Comparison of ENCODE assay signal across 7 mouse cellular contexts in the genomic region with DNA sequence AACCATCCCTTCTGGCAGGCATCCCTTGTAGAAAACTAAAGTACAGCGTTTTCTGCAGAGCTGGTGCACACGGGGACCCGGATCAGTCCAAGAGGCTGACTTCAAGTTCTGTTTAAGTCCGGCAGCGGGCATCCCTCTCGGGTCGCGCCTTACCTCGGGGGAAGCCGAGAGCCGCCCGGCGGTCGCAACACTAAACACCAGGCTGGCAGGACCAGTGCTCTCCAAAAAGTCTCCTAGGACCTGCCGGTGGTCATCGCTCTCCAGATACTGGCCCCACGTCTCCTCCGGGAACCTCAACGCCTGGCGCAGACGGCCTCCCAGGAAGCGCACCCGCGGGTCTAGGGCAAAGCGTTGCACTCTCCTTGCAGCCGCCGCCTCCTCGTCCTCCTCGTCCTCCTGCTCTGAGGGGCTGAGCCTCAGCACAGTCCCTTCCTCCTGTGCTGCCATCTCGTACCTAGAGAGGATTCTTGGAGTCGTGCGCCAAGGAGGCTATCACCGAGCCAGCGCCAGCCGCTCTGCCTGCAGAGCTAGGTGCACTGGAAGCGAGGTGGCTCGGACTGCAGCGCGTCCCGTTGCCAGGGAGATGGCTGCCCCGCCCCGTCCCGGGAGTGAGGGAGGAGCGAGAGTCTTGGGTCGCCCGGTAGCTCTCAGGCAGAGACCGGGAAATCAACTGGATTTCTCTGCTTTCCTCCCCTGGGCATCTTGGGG. TPM values are rescaled to one million over a fixed set of nuclear protein-coding genes. Genes with fewer than 3 reads are reported as not detected.
DNase-seq lines count a peak whose midpoint lies in the region; ATAC-seq and TF ChIP-seq lines count a peak whose summit lies in the region.

A gene (minus strand): TSS at position 658 of the 708 bp plus-strand sequence.

- peak within 1 kb of the TSS; percentile 84 for H3K4me2 ChIP-seq in embryonic facial prominence, embryonic 13.5 days
- peak within 1 kb of the TSS; percentile 94 for H3K4me2 ChIP-seq in limb, embryonic 12.5 days
- H3K4me2 ChIP-seq in midbrain, embryonic 13.5 days (replicated peaks): peak within 1 kb of the TSS; percentile 95

- no peak for TF ChIP-seq POLR2A in bone marrow macrophage, adult 2 months (IDR thresholded peaks at IDR 0.05; ENCODE audit: borderline replicate concordance, low read depth, low read length)
- TF ChIP-seq POLR2A in heart, adult 2 months (IDR thresholded peaks at IDR 0.05; ENCODE audit: insufficient read depth, low read depth, low read length): no peak

- WGBS in embryonic facial prominence, embryonic 13.5 days: under 1% methylated on average over 47 of the region's 47 CpGs
- WGBS in heart, adult 2 months: under 1% methylated on average over 47 of the region's 47 CpGs
- under 1% methylated on average over 47 of the region's 47 CpGs for WGBS in limb, embryonic 12.5 days
- under 1% methylated on average over 47 of the region's 47 CpGs for WGBS in midbrain, embryonic 13.5 days

- H3K9ac ChIP-seq in embryonic facial prominence, embryonic 13.5 days: peak within 1 kb of the TSS; percentile 61
- H3K9ac ChIP-seq in heart, adult 2 months (ENCODE audit: low read depth, low read length): no peak within 1 kb of the TSS
- peak within 1 kb of the TSS; percentile 47; the same call in 1 of the 2 replicates for H3K9ac ChIP-seq in limb, embryonic 12.5 days (replicated peaks)
- H3K9ac ChIP-seq in midbrain, embryonic 13.5 days (replicated peaks): peak within 1 kb of the TSS; percentile 37

- no peak for TF ChIP-seq CTCF in bone marrow macrophage, adult 2 months (IDR thresholded peaks at IDR 0.05; ENCODE audit: low read depth, low read length)
- no peak for TF ChIP-seq CTCF in heart, adult 2 months (IDR thresholded peaks at IDR 0.05)

- H3K4me3 ChIP-seq in bone marrow macrophage, adult 2 months (ENCODE audit: insufficient read depth, low read length): peak within 1 kb of the TSS; percentile 67
- H3K4me3 ChIP-seq in embryonic facial prominence, embryonic 13.5 days: peak within 1 kb of the TSS; percentile 48
- H3K4me3 ChIP-seq in heart, adult 2 months: peak within 1 kb of the TSS; percentile 47
- H3K4me3 ChIP-seq in limb, embryonic 12.5 days (replicated peaks): peak within 1 kb of the TSS; percentile 51
- peak within 1 kb of the TSS; percentile 48 for H3K4me3 ChIP-seq in midbrain, embryonic 13.5 days (replicated peaks)

- H3K27me3 ChIP-seq in embryonic facial prominence, embryonic 13.5 days: peaks cover 43% of the 10 kb centered on the region
- H3K27me3 ChIP-seq in heart, adult 2 months (ENCODE audit: control insufficient read depth, insufficient read depth, low read length): peaks cover 6% of the 10 kb centered on the region; the same call in 1 of the 2 replicates
- peaks cover 40% of the 10 kb centered on the region for H3K27me3 ChIP-seq in limb, embryonic 12.5 days
- H3K27me3 ChIP-seq in midbrain, embryonic 13.5 days: peaks cover 57% of the 10 kb centered on the region

- intact Hi-C loops in heart, adult 2 months (cut with DNase I): no loop called here

- no peaks in the 10 kb centered on the region for H3K79me2 ChIP-seq in heart, adult 2 months (replicated peaks; ENCODE audit: control insufficient read depth, insufficient read depth, low read length)

- no peaks in the 10 kb centered on the region for H3K36me3 ChIP-seq in embryonic facial prominence, embryonic 13.5 days
- no peaks in the 10 kb centered on the region for H3K36me3 ChIP-seq in heart, adult 2 months (ENCODE audit: control insufficient read depth, insufficient read depth, low read length)
- H3K36me3 ChIP-seq in limb, embryonic 12.5 days: no peaks in the 10 kb centered on the region
- no peaks in the 10 kb centered on the region for H3K36me3 ChIP-seq in midbrain, embryonic 13.5 days

- H3K4me1 ChIP-seq in bone marrow macrophage, adult 2 months (ENCODE audit: control insufficient read depth, insufficient read depth, low read length): no peaks in the 10 kb centered on the region
- peaks cover 9% of the 10 kb centered on the region for H3K4me1 ChIP-seq in embryonic facial prominence, embryonic 13.5 days
- no peaks in the 10 kb centered on the region for H3K4me1 ChIP-seq in heart, adult 2 months (ENCODE audit: control insufficient read depth, insufficient read depth, low read length)
- peaks cover 11% of the 10 kb centered on the region; the same call in 1 of the 2 replicates for H3K4me1 ChIP-seq in limb, embryonic 12.5 days (replicated peaks)
- peaks cover 7% of the 10 kb centered on the region for H3K4me1 ChIP-seq in midbrain, embryonic 13.5 days (replicated peaks)

- H3K27ac ChIP-seq in bone marrow macrophage, adult 2 months (ENCODE audit: insufficient read depth, low read depth, low read length): no peak within 1 kb of the TSS
- H3K27ac ChIP-seq in embryonic facial prominence, embryonic 13.5 days: no peak within 1 kb of the TSS
- no peak within 1 kb of the TSS for H3K27ac ChIP-seq in heart, adult 2 months
- no peak within 1 kb of the TSS for H3K27ac ChIP-seq in limb, embryonic 12.5 days
- no peak within 1 kb of the TSS for H3K27ac ChIP-seq in midbrain, embryonic 13.5 days

- peak; percentile 91 for ATAC-seq in embryonic facial prominence, embryonic 13.5 days (ENCODE audit: insufficient number of reproducible peaks, insufficient read depth, low FRiP score, low TSS enrichment, low read depth)
- ATAC-seq in limb, embryonic 12.5 days (ENCODE audit: insufficient number of reproducible peaks, insufficient read depth, low FRiP score, low TSS enrichment, low read depth): peak; percentile 96
- peak; percentile 99 for ATAC-seq in midbrain, embryonic 13.5 days

- no peaks in the 10 kb centered on the region for H3K9me3 ChIP-seq in embryonic facial prominence, embryonic 13.5 days
- H3K9me3 ChIP-seq in limb, embryonic 12.5 days: no peaks in the 10 kb centered on the region
- H3K9me3 ChIP-seq in midbrain, embryonic 13.5 days: no peaks in the 10 kb centered on the region

- no peak for TF ChIP-seq EP300 in heart, adult 2 months (IDR thresholded peaks at IDR 0.05; ENCODE audit: insufficient read depth, low read depth, low read length)

- peak; percentile 66 to 75 for DNase-seq in heart, adult 2 months
- peak; percentile 80 for DNase-seq in kidney, adult 18-20 months
- peak; percentile 19 to 58 for DNase-seq in spleen, adult 18-20 months

RNA-seq across cellular contexts. Expression of the gene that starts here (rescaled TPM):
- not detected in 2 replicates for polyA plus RNA-seq in bone marrow macrophage, adult 2 months (2012; ENCODE audit: insufficient read depth, insufficient read length, missing spikeins)
- 0.22 and 0.32 TPM in 2 replicates for polyA plus RNA-seq in embryonic facial prominence, embryonic 13.5 days (2015; fragmentation: Nextera tagmentation; extraction: Ambion mirVana)
- total RNA-seq in heart, adult 2 months (2021): not detected
- 0.10 TPM in 1 of 2 replicates, not detected in the other for polyA plus RNA-seq in heart, adult 2 months (2012; rRNA removed)
- polyA plus RNA-seq in limb, embryonic 12.5 days (2016; fragmentation: Nextera tagmentation; extraction: Ambion mirVana): 0.06 and 0.09 TPM in 2 replicates
- polyA plus RNA-seq in midbrain, embryonic 13.5 days (2015; fragmentation: Nextera tagmentation; extraction: Ambion mirVana): 0.07 and 0.10 TPM in 2 replicates

Comparison
In these comparisons a context has a peak if more than half of its experiments do, and no peak if none do; other contexts are left out.
1. Peak in ATAC-seq, H3K4me3 ChIP-seq, H3K9ac ChIP-seq and H3K4me2 ChIP-seq in embryonic facial prominence, embryonic 13.5 days; RNA of the gene not detected or under 1 TPM.
2. Peak in DNase-seq and H3K4me3 ChIP-seq in heart, adult 2 months; RNA of the gene not detected or under 1 TPM.
3. Peak in ATAC-seq, H3K4me3 ChIP-seq, H3K9ac ChIP-seq and H3K4me2 ChIP-seq in limb, embryonic 12.5 days; RNA of the gene not detected or under 1 TPM.
4. Peak in ATAC-seq, H3K4me3 ChIP-seq, H3K9ac ChIP-seq and H3K4me2 ChIP-seq in midbrain, embryonic 13.5 days; RNA of the gene not detected or under 1 TPM.